Mouse (Mus musculus): ENCODE results near the gene Muc5b. TPM values are rescaled to one million over a fixed set of nuclear protein-coding genes. Genes with fewer than 3 reads are reported as not detected.
"Not testable (repeated sequence)": the region's sequence is repeated elsewhere in the genome, so short reads cannot be mapped to it uniquely, and the experiment has no call there.

Gene Muc5b
- polyA plus RNA-seq (2016; fragmentation: Nextera tagmentation; extraction: Ambion mirVana), result 0.01 TPM in 2 replicates

GRCm38 (mm10) chr7:141838779-141839178 lies at the start of gene Muc5b:
TSS of gene Muc5b (plus strand) at chr7:141839070.
- 77% methylated on average over 5 of the region's 5 CpGs for WGBS
- H3K4me3 ChIP-seq, result no peak within 1 kb of the TSS
- no peaks in the 10 kb centered on the region for H3K9me3 ChIP-seq
- H3K27ac ChIP-seq, result no peak within 1 kb of the TSS
- no peak for DNase-seq (ENCODE audit: extremely low spot score, low spot score)
- no peaks in the 10 kb centered on the region for H3K36me3 ChIP-seq (replicated peaks)
- H3K4me1 ChIP-seq, result no peaks in the 10 kb centered on the region
- H3K27me3 ChIP-seq (ENCODE audit: poor library complexity, severe bottlenecking), result no peaks in the 10 kb centered on the region

- Histone ChIP-seq H3K27me3 (ENCODE audit: poor library complexity, severe bottlenecking) (no peaks in the 10 kb centered on the region), H3K36me3 (replicated peaks) (no peaks in the 10 kb centered on the region), H3K27ac (no peak overlapping the region), H3K4me3 (no peak overlapping the region), H3K9me3 (peaks cover 16% of the 10 kb centered on the region), H3K4me1 (no peaks in the 10 kb centered on the region)
- DNase-seq (ENCODE audit: extremely low spot score, low spot score), result no peak
- 90% methylated on average over 1 of the region's 1 CpGs for WGBS
These were observed 44.6 kb upstream of the Muc5b start for GRCm38 (mm10) chr7:141794251-141794650.

GRCm38 (mm10) chr7:141803206-141803605 lies 35.7 kb upstream of the Muc5b start:
- no peaks in the 10 kb centered on the region for H3K4me1 ChIP-seq
- 92% methylated on average over 7 of the region's 7 CpGs for WGBS
- no peaks in the 10 kb centered on the region for H3K27me3 ChIP-seq (ENCODE audit: poor library complexity, severe bottlenecking)
- no peaks in the 10 kb centered on the region for H3K36me3 ChIP-seq (replicated peaks)
- no peak for DNase-seq (ENCODE audit: extremely low spot score, low spot score)
- H3K9me3 ChIP-seq, result peaks cover 4% of the 10 kb centered on the region
- no peak overlapping the region for H3K4me3 ChIP-seq
- no peak overlapping the region for H3K27ac ChIP-seq

- Histone ChIP-seq H3K9me3 (no peaks in the 10 kb centered on the region), H3K36me3 (replicated peaks) (no peaks in the 10 kb centered on the region), H3K27me3 (ENCODE audit: poor library complexity, severe bottlenecking) (no peaks in the 10 kb centered on the region), H3K4me3 (no peak overlapping the region), H3K4me1 (no peaks in the 10 kb centered on the region), H3K27ac (no peak overlapping the region)
- 91% methylated on average over 7 of the region's 7 CpGs for WGBS
- no peak for DNase-seq (ENCODE audit: extremely low spot score, low spot score)
These were observed 33.5 kb upstream of the Muc5b start for GRCm38 (mm10) chr7:141805384-141805783.

- not testable (repeated sequence) for H3K27ac ChIP-seq; DNase-seq (ENCODE audit: extremely low spot score, low spot score); H3K4me1 ChIP-seq; H3K27me3 ChIP-seq (ENCODE audit: poor library complexity, severe bottlenecking); H3K36me3 ChIP-seq (replicated peaks); H3K4me3 ChIP-seq; H3K9me3 ChIP-seq
- WGBS, result no CpG with 5 or more reads among the region's 4 CpGs
These were observed 31.0 kb upstream of the Muc5b start for GRCm38 (mm10) chr7:141807823-141808222.

GRCm38 (mm10) chr7:141809933-141810332 lies 28.9 kb upstream of the Muc5b start:
- no CpG with 5 or more reads among the region's 4 CpGs for WGBS

GRCm38 (mm10) chr7:141813321-141813720 lies 25.5 kb upstream of the Muc5b start:
- Histone ChIP-seq H3K9me3 (no peaks in the 10 kb centered on the region), H3K4me1 (peaks cover 11% of the 10 kb centered on the region), H3K36me3 (replicated peaks) (no peaks in the 10 kb centered on the region), H3K27me3 (ENCODE audit: poor library complexity, severe bottlenecking) (no peaks in the 10 kb centered on the region), H3K4me3 (no peak overlapping the region), H3K27ac (no peak overlapping the region)
- 83% methylated on average over 4 of the region's 4 CpGs for WGBS
- no peak for DNase-seq (ENCODE audit: extremely low spot score, low spot score)

More at GRCm38 (mm10) chr7:141809933-141810332, 28.9 kb upstream of the Muc5b start:
- H3K36me3 ChIP-seq (replicated peaks); H3K4me3 ChIP-seq; H3K27ac ChIP-seq; DNase-seq (ENCODE audit: extremely low spot score, low spot score); H3K9me3 ChIP-seq; H3K27me3 ChIP-seq (ENCODE audit: poor library complexity, severe bottlenecking); H3K4me1 ChIP-seq: not testable (repeated sequence)

GRCm38 (mm10) chr7:141815361-141815760 lies 23.5 kb upstream of the Muc5b start:
- no peaks in the 10 kb centered on the region for H3K36me3 ChIP-seq (replicated peaks)
- 86% methylated on average over 4 of the region's 4 CpGs for WGBS
- peaks cover 11% of the 10 kb centered on the region for H3K4me1 ChIP-seq
- H3K27ac ChIP-seq, result no peak overlapping the region
- H3K4me3 ChIP-seq, result no peak overlapping the region
- H3K27me3 ChIP-seq (ENCODE audit: poor library complexity, severe bottlenecking), result no peaks in the 10 kb centered on the region
- no peaks in the 10 kb centered on the region for H3K9me3 ChIP-seq
- DNase-seq (ENCODE audit: extremely low spot score, low spot score), result no peak

- Histone ChIP-seq H3K27ac (peak overlapping the region; percentile 36), H3K36me3 (replicated peaks) (no peaks in the 10 kb centered on the region), H3K4me3 (no peak overlapping the region), H3K9me3 (no peaks in the 10 kb centered on the region), H3K4me1 (peaks cover 11% of the 10 kb centered on the region), H3K27me3 (ENCODE audit: poor library complexity, severe bottlenecking) (no peaks in the 10 kb centered on the region)
- WGBS, result 69% methylated on average over 11 of the region's 11 CpGs
- no peak for DNase-seq (ENCODE audit: extremely low spot score, low spot score)
These were observed 21.4 kb upstream of the Muc5b start for GRCm38 (mm10) chr7:141817355-141818075.

- Histone ChIP-seq H3K36me3 (replicated peaks) (no peaks in the 10 kb centered on the region), H3K27me3 (ENCODE audit: poor library complexity, severe bottlenecking) (no peaks in the 10 kb centered on the region), H3K4me3 (no peak overlapping the region), H3K4me1 (peaks cover 11% of the 10 kb centered on the region), H3K27ac (no peak overlapping the region), H3K9me3 (no peaks in the 10 kb centered on the region)
- WGBS, result 90% methylated on average over 3 of the region's 3 CpGs
- DNase-seq (ENCODE audit: extremely low spot score, low spot score), result no peak
These were observed 20.6 kb upstream of the Muc5b start for GRCm38 (mm10) chr7:141818267-141818666.

GRCm38 (mm10) chr7:141822582-141823261 lies 16.1 kb upstream of the Muc5b start:
- H3K4me1 ChIP-seq, result peaks cover 15% of the 10 kb centered on the region
- WGBS, result 70% methylated on average over 4 of the region's 4 CpGs
- DNase-seq (ENCODE audit: extremely low spot score, low spot score), result no peak
- H3K9me3 ChIP-seq, result no peaks in the 10 kb centered on the region
- H3K4me3 ChIP-seq, result no peak overlapping the region
- H3K27ac ChIP-seq, result no peak overlapping the region
- H3K36me3 ChIP-seq (replicated peaks), result no peaks in the 10 kb centered on the region
- H3K27me3 ChIP-seq (ENCODE audit: poor library complexity, severe bottlenecking), result no peaks in the 10 kb centered on the region

- WGBS, result 73% methylated on average over 6 of the region's 6 CpGs
- Histone ChIP-seq H3K9me3 (no peaks in the 10 kb centered on the region), H3K4me3 (no peak overlapping the region), H3K27ac (no peak overlapping the region), H3K36me3 (replicated peaks) (no peaks in the 10 kb centered on the region), H3K4me1 (peaks cover 9% of the 10 kb centered on the region), H3K27me3 (ENCODE audit: poor library complexity, severe bottlenecking) (no peaks in the 10 kb centered on the region)
- DNase-seq (ENCODE audit: extremely low spot score, low spot score), result no peak
These were observed 15.2 kb upstream of the Muc5b start for GRCm38 (mm10) chr7:141823699-141824098.

GRCm38 (mm10) chr7:141824398-141824797 lies 14.5 kb upstream of the Muc5b start:
- no peak overlapping the region for H3K4me3 ChIP-seq
- H3K36me3 ChIP-seq (replicated peaks), result no peaks in the 10 kb centered on the region
- 90% methylated on average over 9 of the region's 9 CpGs for WGBS
- H3K27me3 ChIP-seq (ENCODE audit: poor library complexity, severe bottlenecking), result no peaks in the 10 kb centered on the region
- no peak overlapping the region for H3K27ac ChIP-seq
- no peak for DNase-seq (ENCODE audit: extremely low spot score, low spot score)
- no peaks in the 10 kb centered on the region for H3K9me3 ChIP-seq
- H3K4me1 ChIP-seq, result peaks cover 9% of the 10 kb centered on the region
